Mouse (Mus musculus) liver, embryonic 11.5 days (tissue): Measurements from ENCODE around the gene Serinc5. TPM values are rescaled to one million over a fixed set of nuclear protein-coding genes. Genes with fewer than 3 reads are reported as not detected.

ENCODE experiments used
- ATAC-seq: fragments of 200-750 bp; cut with Nextera tagmentation; replicated peaks from 2 replicates; pipeline ENCODE4 v1.8.0; 2017; ENCODE audit warnings: moderate number of reproducible peaks, mild to moderate bottlenecking, moderate TSS enrichment, moderate library complexity; ENCODE audit not compliant: low FRiP score
- DNase-seq: peaks from one replicate; pipeline ENCODE4 v3.0.0-alpha.2; 2017; ENCODE audit warnings: low spot score
- H3K27ac ChIP-seq: fragments of 300-500 bp; sonication (generic); 2 replicates; pipeline ENCODE4 v1.5.1; 2014; ENCODE audit warnings: mild to moderate bottlenecking, low read depth, low read length, control low read depth
- H3K27me3 ChIP-seq: fragments of 300-500 bp; sonication (generic); replicated peaks from 2 replicates; pipeline ENCODE4 v1.6.1; 2014; ENCODE audit warnings: low read length, mixed read lengths; ENCODE audit not compliant: control insufficient read depth, insufficient read depth
- H3K36me3 ChIP-seq: fragments of 300-500 bp; sonication (generic); 2 replicates; pipeline ENCODE4 v1.6.1; 2014; ENCODE audit warnings: mild to moderate bottlenecking, low read length, moderate library complexity, mixed read lengths; ENCODE audit not compliant: control insufficient read depth, insufficient read depth
- H3K4me1 ChIP-seq: fragments of 300-500 bp; sonication (generic); replicated peaks from 2 replicates; pipeline ENCODE4 v1.6.1; 2014; ENCODE audit warnings: low read length, mixed read lengths; ENCODE audit not compliant: control insufficient read depth, insufficient read depth
- H3K4me2 ChIP-seq: fragments of 300-500 bp; sonication (generic); 2 replicates; pipeline ENCODE4 v1.6.1; 2014; ENCODE audit warnings: mild to moderate bottlenecking, control low read depth, moderate library complexity
- H3K4me3 ChIP-seq: fragments of 300-500 bp; sonication (generic); 2 replicates; pipeline ENCODE4 v1.5.1; 2014; ENCODE audit warnings: low read depth, low read length, control low read depth
- H3K9ac ChIP-seq: fragments of 300-500 bp; sonication (generic); 2 replicates; pipeline ENCODE4 v1.6.1; 2014; ENCODE audit warnings: low read depth, low read length, control low read depth
- H3K9me3 ChIP-seq: fragments of 300-500 bp; sonication (generic); 2 replicates; pipeline ENCODE4 v1.6.1; 2016; ENCODE audit warnings: low read length, inconsistent platforms, mixed read lengths; ENCODE audit not compliant: control insufficient read depth
- WGBS: fragments of 180-500 bp; shearing (Covaris S2); extraction: QIAGEN DNeasy Blood & Tissue Kit; methylation state at CpG from one replicate; pipeline ENCODE4 v1.1.7; 2014; 5-methylcytosine and 5-hydroxymethylcytosine counted together
- polyA plus RNA-seq: library from polyadenylated mRNA; unstranded; fragments of >200 nt; fragmentation: Nextera tagmentation; extraction: Ambion mirVana; gene quantifications from 2 replicates; pipeline ENCODE4 v1.2.1, GENCODE M21; 2014

The Serinc5 gene
- polyA plus RNA-seq, 1 experiment from 2014 or later = 27.5 TPM

- Histone ChIP-seq H3K36me3 (no peaks in the 10 kb centered on the region), H3K4me3 (no peak overlapping the region), H3K27ac (no peak overlapping the region), H3K4me2 (no peak overlapping the region), H3K9me3 (no peaks in the 10 kb centered on the region), H3K4me1 (peaks cover 9% of the 10 kb centered on the region), H3K9ac (no peak overlapping the region), H3K27me3 (0 out of 2 replicates have a peak, but pooled peaks cover 2% of the 10 kb centered on the region)
- DNase-seq = no peak
- no peak for ATAC-seq
- WGBS = 80% methylated on average over 3 of the region's 3 CpGs
Observed at GRCm38 (mm10) chr13:92738821-92739220, 127.9 kb downstream of the Serinc5 start.

- H3K9ac ChIP-seq = no peak overlapping the region
- H3K4me3 ChIP-seq = no peak overlapping the region
- H3K9me3 ChIP-seq = no peaks in the 10 kb centered on the region
- H3K4me2 ChIP-seq = no peak overlapping the region
- no peaks in the 10 kb centered on the region for H3K27me3 ChIP-seq
- no peak overlapping the region for H3K27ac ChIP-seq
- no peaks in the 10 kb centered on the region for H3K36me3 ChIP-seq
- ATAC-seq = no peak
- WGBS = 79% methylated on average over 3 of the region's 3 CpGs
- H3K4me1 ChIP-seq = peaks cover 9% of the 10 kb centered on the region
- no peak for DNase-seq
Observed at GRCm38 (mm10) chr13:92739858-92740257, 129.0 kb downstream of the Serinc5 start.

GRCm38 (mm10) chr13:92740671-92741270, 129.9 kb downstream of the Serinc5 start:
- no peak for DNase-seq
- 8% methylated on average over 2 of the region's 2 CpGs for WGBS

GRCm38 (mm10) chr13:92742886-92743285, 132.0 kb downstream of the Serinc5 start:
- peak; percentile 34 for ATAC-seq
- H3K4me3 ChIP-seq = no peak overlapping the region

More at GRCm38 (mm10) chr13:92740671-92741270, 129.9 kb downstream of the Serinc5 start:
- H3K27me3 ChIP-seq = no peaks in the 10 kb centered on the region
- H3K36me3 ChIP-seq = no peaks in the 10 kb centered on the region
- no peak overlapping the region for H3K4me3 ChIP-seq
- no peak overlapping the region for H3K27ac ChIP-seq
- H3K9me3 ChIP-seq = no peaks in the 10 kb centered on the region
- H3K4me1 ChIP-seq = peaks cover 9% of the 10 kb centered on the region
- no peak overlapping the region for H3K9ac ChIP-seq
- no peak overlapping the region for H3K4me2 ChIP-seq
- ATAC-seq = no peak

GRCm38 (mm10) chr13:92743337-92743736, 132.4 kb downstream of the Serinc5 start:
- peak; percentile 100 for ATAC-seq
- H3K27me3 ChIP-seq = no peaks in the 10 kb centered on the region
- H3K9me3 ChIP-seq = no peaks in the 10 kb centered on the region
- WGBS = 44% methylated on average over 5 of the region's 5 CpGs
- H3K4me1 ChIP-seq = peaks cover 9% of the 10 kb centered on the region
- peak overlapping the region; percentile 59 for H3K9ac ChIP-seq
- peak overlapping the region; percentile 46 for H3K4me2 ChIP-seq
- H3K36me3 ChIP-seq = no peaks in the 10 kb centered on the region
- no peak overlapping the region for H3K4me3 ChIP-seq
- DNase-seq = peak; percentile 43
- H3K27ac ChIP-seq = peak overlapping the region; percentile 8

More at GRCm38 (mm10) chr13:92742886-92743285, 132.0 kb downstream of the Serinc5 start:
- DNase-seq = no peak
- peaks cover 9% of the 10 kb centered on the region for H3K4me1 ChIP-seq
- peak overlapping the region; percentile 46 for H3K4me2 ChIP-seq
- peak overlapping the region; percentile 59 for H3K9ac ChIP-seq
- H3K27ac ChIP-seq = peak overlapping the region; percentile 8
- no peaks in the 10 kb centered on the region for H3K9me3 ChIP-seq
- no peaks in the 10 kb centered on the region for H3K27me3 ChIP-seq
- H3K36me3 ChIP-seq = no peaks in the 10 kb centered on the region
- 79% methylated on average over 4 of the region's 4 CpGs for whole genome bisulfite sequencing

- H3K4me3 ChIP-seq = no peak overlapping the region
- ATAC-seq = peak; percentile 71
- no peaks in the 10 kb centered on the region for H3K36me3 ChIP-seq
- WGBS = 25% methylated on average over 7 of the region's 7 CpGs
- peak overlapping the region; percentile 19; the same call in 1 of the 2 replicates for H3K4me2 ChIP-seq
- H3K9me3 ChIP-seq = no peaks in the 10 kb centered on the region
- H3K27ac ChIP-seq = no peak overlapping the region
- H3K4me1 ChIP-seq = no peaks in the 10 kb centered on the region
- H3K27me3 ChIP-seq = peaks cover 2% of the 10 kb centered on the region; the same call in 1 of the 2 replicates
- DNase-seq = peak; percentile 44
- no peak overlapping the region for H3K9ac ChIP-seq
Observed at GRCm38 (mm10) chr13:92750976-92751518, 140.2 kb downstream of the Serinc5 start.

- WGBS = 67% methylated on average over 21 of the region's 21 CpGs
- Histone ChIP-seq H3K9ac (no peak overlapping the region), H3K9me3 (no peaks in the 10 kb centered on the region), H3K4me2 (no peak overlapping the region), H3K27me3 (peaks cover 2% of the 10 kb centered on the region; the same call in 1 of the 2 replicates), H3K36me3 (no peaks in the 10 kb centered on the region), H3K4me3 (no peak overlapping the region), H3K4me1 (no peaks in the 10 kb centered on the region), H3K27ac (no peak overlapping the region)
- DNase-seq = peak; percentile 68
- no peak for ATAC-seq
Observed at GRCm38 (mm10) chr13:92751726-92752565, 141.1 kb downstream of the Serinc5 start.

- Histone ChIP-seq H3K27ac (no peak overlapping the region), H3K36me3 (no peaks in the 10 kb centered on the region), H3K9ac (no peak overlapping the region), H3K4me2 (no peak overlapping the region), H3K4me1 (no peaks in the 10 kb centered on the region), H3K27me3 (peaks cover 2% of the 10 kb centered on the region; the same call in 1 of the 2 replicates), H3K4me3 (no peak overlapping the region), H3K9me3 (no peaks in the 10 kb centered on the region)
- ATAC-seq (no peak), DNase-seq (no peak)
- 84% methylated on average over 8 of the region's 8 CpGs for WGBS
Observed at GRCm38 (mm10) chr13:92753676-92754075, 142.8 kb downstream of the Serinc5 start.
